In genomic region chr6:142758562-142758961, GRCm38 (mm10) we compare ENCODE assay signal across 13 mouse cellular contexts. TPM values are rescaled to one million over a fixed set of nuclear protein-coding genes. Genes with fewer than 3 reads are reported as not detected.
DNase-seq lines count a peak whose midpoint lies in the region; ATAC-seq and TF ChIP-seq lines count a peak whose summit lies in the region.
"Had no signal": no experiment of that assay in that cellular context is flagged by ENCODE, and none has a peak within 500 bp of the region (broad histone marks: within the 10 kb centered on the region; RNA-seq: fewer than 3 reads in every experiment).

No protein-coding gene starts in this region.

- no peak for TF ChIP-seq EP300 in stomach, postnatal 0 days (optimal IDR thresholded peaks at IDR 0.05)

- H3K4me3 ChIP-seq in forebrain, embryonic 13.5 days, result no peak overlapping the region
- no peak overlapping the region for H3K4me3 ChIP-seq in forebrain, embryonic 14.5 days (ENCODE audit: low read depth, low read length)
- H3K4me3 ChIP-seq in hindbrain, embryonic 15.5 days, result no peak overlapping the region
- H3K4me3 ChIP-seq in hindbrain, embryonic 16.5 days (ENCODE audit: low read length), result no peak overlapping the region
- H3K4me3 ChIP-seq in stomach, embryonic 14.5 days (ENCODE audit: low read depth, low read length), result no peak overlapping the region
- no peak overlapping the region for H3K4me3 ChIP-seq in stomach, postnatal 0 days (ENCODE audit: low read depth, low read length)

- no peak overlapping the region for H3K27ac ChIP-seq in forebrain, embryonic 13.5 days
- H3K27ac ChIP-seq in forebrain, embryonic 14.5 days (ENCODE audit: low read depth, low read length), result no peak overlapping the region
- H3K27ac ChIP-seq in hindbrain, embryonic 15.5 days (replicated peaks), result no peak overlapping the region
- H3K27ac ChIP-seq in hindbrain, embryonic 16.5 days (ENCODE audit: low read depth, low read length), result no peak overlapping the region
- no peak overlapping the region for H3K27ac ChIP-seq in stomach, embryonic 14.5 days (ENCODE audit: low read length)
- no peak overlapping the region for H3K27ac ChIP-seq in stomach, postnatal 0 days (replicated peaks)

- H3K36me3 ChIP-seq in forebrain, embryonic 13.5 days (ENCODE audit: poor library complexity, severe bottlenecking), result peaks cover 20% of the 10 kb centered on the region
- H3K36me3 ChIP-seq in forebrain, embryonic 14.5 days (ENCODE audit: control insufficient read depth, insufficient read depth, low read length), result peaks cover 17% of the 10 kb centered on the region
- H3K36me3 ChIP-seq in hindbrain, embryonic 15.5 days, result 0 out of 2 replicates have a peak, but pooled peaks cover 3% of the 10 kb centered on the region
- no peaks in the 10 kb centered on the region for H3K36me3 ChIP-seq in hindbrain, embryonic 16.5 days (ENCODE audit: control insufficient read depth, insufficient read depth, low read length)
- peaks cover 4% of the 10 kb centered on the region; the same call in 1 of the 2 replicates for H3K36me3 ChIP-seq in stomach, embryonic 14.5 days (ENCODE audit: control insufficient read depth, insufficient read depth, low read length)
- no peaks in the 10 kb centered on the region for H3K36me3 ChIP-seq in stomach, postnatal 0 days (ENCODE audit: control insufficient read depth, insufficient read depth, low read length)

- no peak overlapping the region for H3K9ac ChIP-seq in forebrain, embryonic 13.5 days
- H3K9ac ChIP-seq in forebrain, embryonic 14.5 days (ENCODE audit: low read length), result no peak overlapping the region
- H3K9ac ChIP-seq in hindbrain, embryonic 15.5 days, result no peak overlapping the region
- H3K9ac ChIP-seq in hindbrain, embryonic 16.5 days (ENCODE audit: low read depth, low read length), result no peak overlapping the region
- no peak overlapping the region for H3K9ac ChIP-seq in stomach, embryonic 14.5 days (replicated peaks; ENCODE audit: low read depth, low read length)
- H3K9ac ChIP-seq in stomach, postnatal 0 days (ENCODE audit: low read length), result no peak overlapping the region

- peaks cover 33% of the 10 kb centered on the region for H3K4me1 ChIP-seq in forebrain, embryonic 13.5 days
- peaks cover 12% of the 10 kb centered on the region for H3K4me1 ChIP-seq in forebrain, embryonic 14.5 days (ENCODE audit: control insufficient read depth, insufficient read depth, low read length)
- peaks cover 23% of the 10 kb centered on the region for H3K4me1 ChIP-seq in hindbrain, embryonic 15.5 days (replicated peaks)
- peaks cover 14% of the 10 kb centered on the region for H3K4me1 ChIP-seq in hindbrain, embryonic 16.5 days (ENCODE audit: control insufficient read depth, insufficient read depth, low read depth, low read length)
- H3K4me1 ChIP-seq in stomach, embryonic 14.5 days (ENCODE audit: control insufficient read depth, insufficient read depth, low read length), result peaks cover 13% of the 10 kb centered on the region; the same call in 1 of the 2 replicates
- H3K4me1 ChIP-seq in stomach, postnatal 0 days (replicated peaks; ENCODE audit: control insufficient read depth, insufficient read depth), result peaks cover 3% of the 10 kb centered on the region; the same call in 1 of the 2 replicates

- 96% methylated on average over 6 of the region's 6 CpGs for WGBS in forebrain, embryonic 13.5 days
- 93% methylated on average over 6 of the region's 6 CpGs for WGBS in forebrain, embryonic 14.5 days
- 93% methylated on average over 6 of the region's 6 CpGs for WGBS in hindbrain, embryonic 15.5 days
- 95% methylated on average over 6 of the region's 6 CpGs for WGBS in hindbrain, embryonic 16.5 days
- WGBS in stomach, embryonic 14.5 days, result 97% methylated on average over 6 of the region's 6 CpGs
- 93% methylated on average over 6 of the region's 6 CpGs for WGBS in stomach, postnatal 0 days

- no peak for TF ChIP-seq CTCF in stomach, postnatal 0 days (IDR thresholded peaks at IDR 0.05; ENCODE audit: low read depth)

- no peak for DNase-seq in forebrain, embryonic 14.5 days (ENCODE audit: low spot score)
- DNase-seq in stomach, postnatal 0 days (ENCODE audit: low spot score), result no peak
- DNase-seq in spleen, postnatal 36 days (ENCODE audit: low spot score in 2 of 2), result no peak
- DNase-seq in cerebellum, postnatal 14 days, result no peak
- DNase-seq: cerebellum, adult 2 months; gastrocnemius, postnatal 36 days; lung, postnatal 14 days; thymus, postnatal 4 days had no signal

- no peaks in the 10 kb centered on the region for H3K9me3 ChIP-seq in forebrain, embryonic 13.5 days (replicated peaks)
- H3K9me3 ChIP-seq in forebrain, embryonic 14.5 days (replicated peaks; ENCODE audit: control insufficient read depth, low read length), result no peaks in the 10 kb centered on the region
- no peaks in the 10 kb centered on the region for H3K9me3 ChIP-seq in hindbrain, embryonic 15.5 days
- no peaks in the 10 kb centered on the region for H3K9me3 ChIP-seq in hindbrain, embryonic 16.5 days (ENCODE audit: control insufficient read depth, low read length)
- no peaks in the 10 kb centered on the region for H3K9me3 ChIP-seq in stomach, embryonic 14.5 days (ENCODE audit: control insufficient read depth, low read depth, low read length)
- H3K9me3 ChIP-seq in stomach, postnatal 0 days (ENCODE audit: control insufficient read depth, low read length), result no peaks in the 10 kb centered on the region

- peak overlapping the region; percentile 72 for H3K4me2 ChIP-seq in forebrain, embryonic 13.5 days
- no peak overlapping the region for H3K4me2 ChIP-seq in forebrain, embryonic 14.5 days (ENCODE audit: low read length)
- peak overlapping the region; percentile 67 for H3K4me2 ChIP-seq in hindbrain, embryonic 15.5 days
- H3K4me2 ChIP-seq in hindbrain, embryonic 16.5 days (ENCODE audit: low read length), result no peak overlapping the region
- peak overlapping the region; percentile 80; the same call in 1 of the 2 replicates for H3K4me2 ChIP-seq in stomach, embryonic 14.5 days (replicated peaks; ENCODE audit: low read depth, low read length)
- no peak overlapping the region for H3K4me2 ChIP-seq in stomach, postnatal 0 days (replicated peaks; ENCODE audit: low read depth)

- H3K27me3 ChIP-seq in forebrain, embryonic 13.5 days, result peaks cover 20% of the 10 kb centered on the region
- H3K27me3 ChIP-seq in forebrain, embryonic 14.5 days (replicated peaks; ENCODE audit: control insufficient read depth, insufficient read depth, low read length), result peaks cover 8% of the 10 kb centered on the region; the same call in 1 of the 2 replicates
- H3K27me3 ChIP-seq in hindbrain, embryonic 15.5 days, result 0 out of 2 replicates have a peak, but pooled peaks cover 6% of the 10 kb centered on the region
- H3K27me3 ChIP-seq in hindbrain, embryonic 16.5 days (replicated peaks; ENCODE audit: control insufficient read depth, insufficient read depth, low read length), result no peaks in the 10 kb centered on the region
- H3K27me3 ChIP-seq in stomach, embryonic 14.5 days (ENCODE audit: control insufficient read depth, insufficient read depth, low read length), result no peaks in the 10 kb centered on the region
- H3K27me3 ChIP-seq in stomach, postnatal 0 days (ENCODE audit: control insufficient read depth, insufficient read depth, low read length), result no peaks in the 10 kb centered on the region

- no peak for ATAC-seq in forebrain, embryonic 13.5 days
- ATAC-seq in forebrain, embryonic 14.5 days, result no peak
- no peak for ATAC-seq in hindbrain, embryonic 15.5 days (ENCODE audit: low FRiP score, low read depth)
- ATAC-seq in hindbrain, embryonic 16.5 days, result no peak
- no peak for ATAC-seq in stomach, embryonic 14.5 days (ENCODE audit: insufficient number of reproducible peaks, insufficient read depth, low FRiP score, low read depth)
- no peak for ATAC-seq in stomach, postnatal 0 days (ENCODE audit: low FRiP score, low TSS enrichment)

RNA-seq across cellular contexts. Expression of gene Cmas, which starts 2.1 kb away (rescaled TPM):
- polyA plus RNA-seq in forebrain, embryonic 13.5 days (2015; fragmentation: Nextera tagmentation; extraction: Ambion mirVana), result 129 and 133 TPM in 2 replicates
- 159 and 173 TPM in 2 replicates for polyA plus RNA-seq in forebrain, embryonic 14.5 days (2014; fragmentation: Nextera tagmentation; extraction: Ambion mirVana)
- polyA plus RNA-seq in hindbrain, embryonic 15.5 days (2015; fragmentation: Nextera tagmentation; extraction: Ambion mirVana), result 185 and 188 TPM in 2 replicates
- 182 and 193 TPM in 2 replicates for polyA plus RNA-seq in hindbrain, embryonic 16.5 days (2015; fragmentation: Nextera tagmentation; extraction: Ambion mirVana)
- 89.2 and 91.9 TPM in 2 replicates for polyA plus RNA-seq in stomach, embryonic 14.5 days (2014; fragmentation: Nextera tagmentation; extraction: Ambion mirVana)
- polyA plus RNA-seq in stomach, postnatal 0 days (2015; fragmentation: Nextera tagmentation; extraction: Ambion mirVana), result 79.5 and 80.7 TPM in 2 replicates

RNA-seq across cellular contexts. Expression of gene Sult6b2, which starts 45.7 kb away (rescaled TPM):
- not detected in 2 replicates for polyA plus RNA-seq in forebrain, embryonic 13.5 days (2015; fragmentation: Nextera tagmentation; extraction: Ambion mirVana)
- polyA plus RNA-seq in forebrain, embryonic 14.5 days (2014; fragmentation: Nextera tagmentation; extraction: Ambion mirVana), result 0.18 TPM in 1 of 2 replicates, not detected in the other
- polyA plus RNA-seq in hindbrain, embryonic 15.5 days (2015; fragmentation: Nextera tagmentation; extraction: Ambion mirVana), result 0.30 TPM in 1 of 2 replicates, not detected in the other
- polyA plus RNA-seq in hindbrain, embryonic 16.5 days (2015; fragmentation: Nextera tagmentation; extraction: Ambion mirVana), result 0.10 and 0.19 TPM in 2 replicates
- not detected in 2 replicates for polyA plus RNA-seq in stomach, embryonic 14.5 days (2014; fragmentation: Nextera tagmentation; extraction: Ambion mirVana)
- polyA plus RNA-seq in stomach, postnatal 0 days (2015; fragmentation: Nextera tagmentation; extraction: Ambion mirVana), result not detected in 2 replicates
- polyA plus RNA-seq: myocyte had no signal

RNA-seq across cellular contexts. Expression of gene Abcc9, which starts 56.4 kb away (rescaled TPM):
- 1.6 and 1.7 TPM in 2 replicates for polyA plus RNA-seq in forebrain, embryonic 13.5 days (2015; fragmentation: Nextera tagmentation; extraction: Ambion mirVana)
- 1.9 and 2.9 TPM in 2 replicates for polyA plus RNA-seq in forebrain, embryonic 14.5 days (2014; fragmentation: Nextera tagmentation; extraction: Ambion mirVana)
- 3.3 and 3.4 TPM in 2 replicates for polyA plus RNA-seq in hindbrain, embryonic 15.5 days (2015; fragmentation: Nextera tagmentation; extraction: Ambion mirVana)
- polyA plus RNA-seq in hindbrain, embryonic 16.5 days (2015; fragmentation: Nextera tagmentation; extraction: Ambion mirVana), result 2.8 and 4.3 TPM in 2 replicates
- 31.0 and 34.4 TPM in 2 replicates for polyA plus RNA-seq in stomach, embryonic 14.5 days (2014; fragmentation: Nextera tagmentation; extraction: Ambion mirVana)
- polyA plus RNA-seq in stomach, postnatal 0 days (2015; fragmentation: Nextera tagmentation; extraction: Ambion mirVana), result 4.6 and 5.8 TPM in 2 replicates

Comparison
In these comparisons a context has a peak if more than half of its experiments do, and no peak if none do; other contexts are left out.
1. H3K4me2 ChIP-seq: peak in forebrain, embryonic 13.5 days (single experiment), hindbrain, embryonic 15.5 days (single experiment) and stomach, embryonic 14.5 days (single experiment); none in forebrain, embryonic 14.5 days (single experiment), hindbrain, embryonic 16.5 days (single experiment) and stomach, postnatal 0 days (single experiment).